Mouse (Mus musculus) MEL (cell line): ENCODE results near the gene Hoxc5. TPM values are rescaled to one million over a fixed set of nuclear protein-coding genes. Genes with fewer than 3 reads are reported as not detected.

ENCODE experiments used
- DNase-seq: peaks from one replicate; pipeline ENCODE4 v3.0.0; 2011; ENCODE audit warnings: low read depth, low spot score
- H3K27ac ChIP-seq: 2 replicates; pipeline ENCODE4 v1.5.1; 2012; ENCODE audit warnings: low read depth, mild to moderate bottlenecking, control low read depth, low read length, moderate library complexity; ENCODE audit not compliant: control insufficient read depth
- H3K27me3 ChIP-seq, 2 experiments: fragments of 150-350 bp in 1 of 2; sonication (generic) in 1 of 2; 2 replicates each; pipeline ENCODE4 v1.6.1; 2012; ENCODE audit warnings: low read length in 2 of 2, mild to moderate bottlenecking in 2 of 2, improper control_type of control experiment in 1 of 2, moderate library complexity in 1 of 2; ENCODE audit not compliant: insufficient read depth in 2 of 2, control insufficient read depth in 1 of 2
- H3K36me3 ChIP-seq, 2 experiments: 2 replicates each; pipeline ENCODE4 v1.6.1; 2012 to 2014; ENCODE audit warnings: low read length in 2 of 2, improper control_type of control experiment in 1 of 2, inconsistent platforms in 1 of 2, mild to moderate bottlenecking in 1 of 2; ENCODE audit not compliant: insufficient read depth in 2 of 2, control insufficient read depth in 1 of 2
- H3K4me1 ChIP-seq, 2 experiments: fragments of 150-350 bp in 1 of 2; sonication (generic) in 1 of 2; 2 replicates each; pipeline ENCODE4 v1.6.1; 2012; ENCODE audit warnings: low read length in 2 of 2, improper control_type of control experiment in 1 of 2, mild to moderate bottlenecking in 1 of 2; ENCODE audit not compliant: insufficient read depth in 2 of 2, control insufficient read depth in 1 of 2
- H3K4me3 ChIP-seq, 2 experiments: fragments of 150-350 bp in 1 of 2; sonication (generic) in 1 of 2; 2 replicates each; pipeline ENCODE4 v1.5.1; 2012; ENCODE audit warnings: low read depth in 2 of 2, low read length in 2 of 2, mild to moderate bottlenecking in 2 of 2, moderate library complexity in 2 of 2, control low read depth in 1 of 2, improper control_type of control experiment in 1 of 2; ENCODE audit not compliant: control insufficient read depth in 1 of 2, insufficient read depth in 1 of 2
- H3K79me2 ChIP-seq: 2 replicates; pipeline ENCODE4 v1.6.1; 2012; ENCODE audit warnings: mild to moderate bottlenecking, low read length, moderate library complexity; ENCODE audit not compliant: control insufficient read depth, poor library complexity, insufficient read depth
- H3K9ac ChIP-seq: 2 replicates; pipeline ENCODE4 v1.6.1; 2012; ENCODE audit warnings: low read depth, mild to moderate bottlenecking, control low read depth, low read length, moderate library complexity; ENCODE audit not compliant: control insufficient read depth, poor library complexity, severe bottlenecking
- H3K9me3 ChIP-seq: fragments of 150-350 bp; sonication (generic); replicated peaks from 2 replicates; pipeline ENCODE4 v1.6.1; 2012; ENCODE audit warnings: mild to moderate bottlenecking, low read length, improper control_type of control experiment, moderate library complexity; ENCODE audit not compliant: insufficient read depth
- CHD1 ChIP-seq: IDR thresholded peaks from 2 replicates; pipeline ENCODE4 v1.6.1; 2012; ENCODE audit warnings: low read depth, mild to moderate bottlenecking, inconsistent platforms, low read length, improper control_type of control experiment
- CTCF ChIP-seq, 3 experiments: IDR thresholded peaks in 2 of 3; conservative IDR thresholded peaks in 1 of 3; 2 replicates each; pipeline ENCODE4 v1.5.1; 2011 to 2012; ENCODE audit warnings: low read length in 3 of 3, low read depth in 2 of 3, mild to moderate bottlenecking in 2 of 3, improper control_type of control experiment in 1 of 3, inconsistent platforms in 1 of 3, mixed read lengths in 1 of 3, moderate library complexity in 1 of 3; ENCODE audit not compliant: control insufficient read depth in 1 of 3, insufficient read depth in 1 of 3, poor library complexity in 1 of 3, severe bottlenecking in 1 of 3
- E2F4 ChIP-seq: IDR thresholded peaks from 2 replicates; pipeline ENCODE4 v1.6.1; 2011; ENCODE audit warnings: low read depth, low read length, improper control_type of control experiment, borderline replicate concordance
- ELF1 ChIP-seq: IDR thresholded peaks from 2 replicates; pipeline ENCODE4 v1.6.1; 2014; ENCODE audit warnings: low read depth, mild to moderate bottlenecking, inconsistent platforms, low read length, improper control_type of control experiment, moderate library complexity
- MYC ChIP-seq: IDR thresholded peaks from 2 replicates; pipeline ENCODE4 v1.6.1; 2011; ENCODE audit warnings: low read depth, mild to moderate bottlenecking, low read length, improper control_type of control experiment, moderate library complexity
- POLR2AphosphoS2 ChIP-seq: IDR thresholded peaks from 2 replicates; pipeline ENCODE4 v1.6.1; 2011; ENCODE audit warnings: low read length, improper control_type of control experiment
- USF1 ChIP-seq: IDR thresholded peaks from 2 replicates; pipeline ENCODE4 v1.6.1; 2014; ENCODE audit warnings: low read depth, mild to moderate bottlenecking, inconsistent platforms, low read length, improper control_type of control experiment, moderate library complexity
- USF2 ChIP-seq, 2 experiments: IDR thresholded peaks; 2 replicates each; pipeline ENCODE4 v1.6.1; 2011 to 2012; ENCODE audit warnings: improper control_type of control experiment in 2 of 2, low read length in 2 of 2, borderline replicate concordance in 1 of 2, inconsistent platforms in 1 of 2, low read depth in 1 of 2, mild to moderate bottlenecking in 1 of 2; ENCODE audit not compliant: insufficient read depth in 1 of 2
- ZNF384 ChIP-seq: IDR thresholded peaks from 2 replicates; pipeline ENCODE4 v1.6.1; 2012; ENCODE audit warnings: low read depth, mild to moderate bottlenecking, inconsistent platforms, low read length, improper control_type of control experiment
- polyA plus RNA-seq, 2 experiments: library from polyadenylated mRNA; stranded (reverse) in 1 of 2; unstranded in 1 of 2; fragments of >175 nt in 1 of 2; fragments of >200 nt in 1 of 2; gene quantifications; 2 replicates each; pipeline versions ENCODE4 v1.2.1 to v1.2.4; 2012; ENCODE audit warnings: low replicate concordance in 2 of 2, low read depth in 1 of 2; ENCODE audit not compliant: insufficient read length in 2 of 2, insufficient read depth in 1 of 2, missing spikeins in 1 of 2
- total RNA-seq: library from RNA; depleted of rRNA; stranded (reverse); fragments of 300-350 nt; gene quantifications from 2 replicates; pipeline ENCODE4 v1.2.3, GENCODE M21; 2012

The Hoxc5 gene
- total and polyA plus RNA-seq, 3 experiments: 0.46 to 3.0 TPM; not detected in 1

GRCm38 (mm10) chr15:103009265-103010111 is 42.2 kb downstream of the Hoxc5 start:
- no peaks in the 10 kb centered on the region for H3K9me3 ChIP-seq
- TF ChIP-seq USF2 (IDR thresholded peaks at IDR 0.05; ENCODE audit: borderline replicate concordance in 1 of 2, insufficient read depth in 1 of 2, low read depth in 1 of 2, low read length in 2 of 2) (peak in 1 of 2 experiments; percentile 52; a peak in 1 of 4 replicates), USF1 (peak; percentile 88), POLR2AphosphoS2 (no peak), ZNF384 (peak; percentile 41; the same call in 1 of the 2 replicates), CTCF (IDR thresholded peaks at IDR 0.05 in 2 of 3, conservative IDR thresholded peaks at IDR 0.05 in 1 of 3; ENCODE audit: control insufficient read depth in 1 of 3, insufficient read depth in 1 of 3, low read depth in 2 of 3, low read length in 3 of 3, poor library complexity in 1 of 3, severe bottlenecking in 1 of 3) (no peak)
- H3K4me3 ChIP-seq: no peak overlapping the region
- H3K27me3 ChIP-seq: no peaks in the 10 kb centered on the region
- H3K27ac ChIP-seq: no peak overlapping the region
- no peak overlapping the region for H3K9ac ChIP-seq
- H3K36me3 ChIP-seq: peaks cover 0 to 14% of the 10 kb centered on the region in 2 experiments; a peak in 2 of 4 replicates
- H3K4me1 ChIP-seq: peaks cover 9 to 18% of the 10 kb centered on the region in 2 experiments; a peak in 3 of 4 replicates
- H3K79me2 ChIP-seq: peaks cover 10% of the 10 kb centered on the region
- DNase-seq: peak; percentile 40

- Histone ChIP-seq H3K4me1 (peaks cover 9 to 18% of the 10 kb centered on the region in 2 experiments; a peak in 3 of 4 replicates), H3K9me3 (no peaks in the 10 kb centered on the region), H3K36me3 (peaks cover 0 to 14% of the 10 kb centered on the region in 2 experiments; a peak in 2 of 4 replicates), H3K27ac (peak overlapping the region; percentile 59), H3K27me3 (no peaks in the 10 kb centered on the region)
- no peak for DNase-seq
- TF ChIP-seq MYC (no peak), CHD1 (no peak), ELF1 (no peak), E2F4 (no peak)
- TF ChIP-seq, all 39 proteins: peak for 0
- Histone ChIP-seq H3K4me3 (peak overlapping the region; percentile 50 to 62), H3K79me2 (peaks cover 10% of the 10 kb centered on the region), H3K9ac (peak overlapping the region; percentile 91)
These were observed 43.0 kb downstream of the Hoxc5 start for GRCm38 (mm10) chr15:103010112-103010846.
